In genomic region chr14:107845289-107846215, GRCm38 (mm10) we compare ENCODE assay signal across 29 mouse cellular contexts.
DNase-seq lines count a peak whose midpoint lies in the region; ATAC-seq and TF ChIP-seq lines count a peak whose summit lies in the region.
"Had no signal": no experiment of that assay in that cellular context is flagged by ENCODE, and none has a peak within 500 bp of the region (broad histone marks: within the 10 kb centered on the region; RNA-seq: fewer than 3 reads in every experiment).

No protein-coding gene starts in this region.

- no peaks in the 10 kb centered on the region for H3K36me3 ChIP-seq in forebrain, embryonic 11.5 days (ENCODE audit: control insufficient read depth, insufficient read depth, low read length)
- no peaks in the 10 kb centered on the region for H3K36me3 ChIP-seq in forebrain, embryonic 10.5 days (replicated peaks)
- H3K36me3 ChIP-seq in midbrain, embryonic 11.5 days (ENCODE audit: control insufficient read depth, insufficient read depth, low read length), result no peaks in the 10 kb centered on the region
- no peaks in the 10 kb centered on the region for H3K36me3 ChIP-seq in midbrain, postnatal 0 days (ENCODE audit: insufficient read depth, low read length)
- no peaks in the 10 kb centered on the region for H3K36me3 ChIP-seq in forebrain, embryonic 16.5 days (ENCODE audit: control insufficient read depth, insufficient read depth)
- no peaks in the 10 kb centered on the region for H3K36me3 ChIP-seq in intestine, postnatal 0 days (ENCODE audit: control insufficient read depth, insufficient read depth)
- H3K36me3 ChIP-seq: embryonic facial prominence, embryonic 10.5 days; embryonic facial prominence, embryonic 15.5 days; kidney, embryonic 15.5 days; limb, embryonic 13.5 days; liver, embryonic 12.5 days; stomach, embryonic 15.5 days had no signal

- no peak overlapping the region for H3K4me3 ChIP-seq in forebrain, embryonic 11.5 days (ENCODE audit: low read depth, low read length)
- no peak overlapping the region for H3K4me3 ChIP-seq in forebrain, embryonic 10.5 days
- no peak overlapping the region for H3K4me3 ChIP-seq in midbrain, embryonic 11.5 days (ENCODE audit: low read depth, low read length)
- H3K4me3 ChIP-seq in midbrain, postnatal 0 days (ENCODE audit: low read depth, low read length), result no peak overlapping the region
- H3K4me3 ChIP-seq in forebrain, embryonic 16.5 days (replicated peaks; ENCODE audit: low read length), result no peak overlapping the region
- no peak overlapping the region for H3K4me3 ChIP-seq in intestine, postnatal 0 days (ENCODE audit: low read depth, low read length)
- H3K4me3 ChIP-seq: embryonic facial prominence, embryonic 10.5 days; embryonic facial prominence, embryonic 15.5 days; gastrocnemius, adult 2 months; kidney, embryonic 15.5 days; limb, embryonic 13.5 days; liver, embryonic 12.5 days; stomach, embryonic 15.5 days had no signal

- DNase-seq in forebrain, embryonic 11.5 days (ENCODE audit: low spot score), result no peak
- no peak for DNase-seq in forebrain, embryonic 10.5 days (ENCODE audit: extremely low spot score, low spot score)
- DNase-seq in midbrain, embryonic 11.5 days (ENCODE audit: low spot score, missing footprints), result no peak
- DNase-seq in midbrain, postnatal 0 days (ENCODE audit: low spot score), result no peak
- no peak for DNase-seq in kidney, postnatal 4 days
- DNase-seq: adrenal gland, adult 2 months; adrenal gland, postnatal 36 days; cerebellum, adult 2 months; cerebellum, postnatal 25 days; gastrocnemius, adult 2 months; gastrocnemius, postnatal 36 days; heart, adult 18-20 months; kidney, adult 18-20 months; kidney, postnatal 36 days; liver, postnatal 0 days; lung, postnatal 36 days; right cerebral cortex, postnatal 25 days had no signal

- 38% methylated on average over 3 of the region's 3 CpGs for WGBS in forebrain, embryonic 11.5 days
- WGBS in forebrain, embryonic 10.5 days, result 79% methylated on average over 3 of the region's 3 CpGs
- WGBS in midbrain, embryonic 11.5 days, result 64% methylated on average over 3 of the region's 3 CpGs
- 27% methylated on average over 3 of the region's 3 CpGs for WGBS in midbrain, postnatal 0 days
- WGBS in forebrain, embryonic 16.5 days, result 8% methylated on average over 3 of the region's 3 CpGs
- WGBS in intestine, postnatal 0 days, result 80% methylated on average over 3 of the region's 3 CpGs

- H3K27me3 ChIP-seq in forebrain, embryonic 11.5 days (ENCODE audit: control insufficient read depth, insufficient read depth, low read length), result no peaks in the 10 kb centered on the region
- H3K27me3 ChIP-seq in forebrain, embryonic 10.5 days (ENCODE audit: poor library complexity, severe bottlenecking), result no peaks in the 10 kb centered on the region
- H3K27me3 ChIP-seq in midbrain, embryonic 11.5 days (ENCODE audit: control insufficient read depth, insufficient read depth, low read length), result no peaks in the 10 kb centered on the region
- no peaks in the 10 kb centered on the region for H3K27me3 ChIP-seq in midbrain, postnatal 0 days (ENCODE audit: insufficient read depth, low read length)
- no peaks in the 10 kb centered on the region for H3K27me3 ChIP-seq in forebrain, embryonic 16.5 days (replicated peaks; ENCODE audit: control insufficient read depth, insufficient read depth, low read length)
- H3K27me3 ChIP-seq in intestine, postnatal 0 days (replicated peaks; ENCODE audit: control insufficient read depth, insufficient read depth, low read length), result no peaks in the 10 kb centered on the region
- H3K27me3 ChIP-seq: CH12.LX; embryonic facial prominence, embryonic 15.5 days; kidney, embryonic 15.5 days; limb, embryonic 13.5 days; liver, embryonic 12.5 days; stomach, embryonic 15.5 days had no signal

- no peak overlapping the region for H3K27ac ChIP-seq in forebrain, embryonic 11.5 days (ENCODE audit: low read depth, low read length)
- no peak overlapping the region for H3K27ac ChIP-seq in forebrain, embryonic 10.5 days
- no peak overlapping the region for H3K27ac ChIP-seq in midbrain, embryonic 11.5 days (ENCODE audit: low read depth, low read length)
- H3K27ac ChIP-seq in midbrain, postnatal 0 days (ENCODE audit: low read depth, low read length), result no peak overlapping the region
- H3K27ac ChIP-seq in forebrain, embryonic 16.5 days (ENCODE audit: low read length), result no peak overlapping the region
- H3K27ac ChIP-seq in intestine, postnatal 0 days (ENCODE audit: low read depth, low read length), result no peak overlapping the region
- H3K27ac ChIP-seq: embryonic facial prominence, embryonic 10.5 days; embryonic facial prominence, embryonic 15.5 days; gastrocnemius, adult 2 months; kidney, embryonic 15.5 days; limb, embryonic 13.5 days; liver, embryonic 12.5 days; stomach, embryonic 15.5 days had no signal

- no peak for TF ChIP-seq CTCF in midbrain, postnatal 0 days (IDR thresholded peaks at IDR 0.05)
- TF ChIP-seq CTCF in intestine, postnatal 0 days (IDR thresholded peaks at IDR 0.05; ENCODE audit: low read depth), result no peak

- H3K9me3 ChIP-seq in forebrain, embryonic 11.5 days (ENCODE audit: control insufficient read depth, low read length), result no peaks in the 10 kb centered on the region
- H3K9me3 ChIP-seq in forebrain, embryonic 10.5 days, result no peaks in the 10 kb centered on the region
- no peaks in the 10 kb centered on the region for H3K9me3 ChIP-seq in midbrain, embryonic 11.5 days (ENCODE audit: control insufficient read depth, low read length)
- no peaks in the 10 kb centered on the region for H3K9me3 ChIP-seq in midbrain, postnatal 0 days (ENCODE audit: low read length)
- no peaks in the 10 kb centered on the region for H3K9me3 ChIP-seq in forebrain, embryonic 16.5 days (ENCODE audit: control insufficient read depth, low read length)
- H3K9me3 ChIP-seq in intestine, postnatal 0 days (ENCODE audit: control insufficient read depth), result no peaks in the 10 kb centered on the region
- H3K9me3 ChIP-seq: embryonic facial prominence, embryonic 10.5 days; embryonic facial prominence, embryonic 15.5 days; kidney, embryonic 15.5 days; limb, embryonic 13.5 days; liver, embryonic 12.5 days; stomach, embryonic 15.5 days had no signal

- no peak overlapping the region for H3K9ac ChIP-seq in forebrain, embryonic 11.5 days (ENCODE audit: low read length)
- no peak overlapping the region for H3K9ac ChIP-seq in midbrain, embryonic 11.5 days (ENCODE audit: low read length)
- H3K9ac ChIP-seq in midbrain, postnatal 0 days (replicated peaks; ENCODE audit: low read length, poor library complexity, severe bottlenecking), result no peak overlapping the region
- no peak overlapping the region for H3K9ac ChIP-seq in forebrain, embryonic 16.5 days (replicated peaks; ENCODE audit: low read depth, low read length)
- no peak overlapping the region for H3K9ac ChIP-seq in intestine, postnatal 0 days (ENCODE audit: low read depth, low read length)
- H3K9ac ChIP-seq: embryonic facial prominence, embryonic 15.5 days; kidney, embryonic 15.5 days; limb, embryonic 13.5 days; liver, embryonic 12.5 days; liver, postnatal 0 days; stomach, embryonic 15.5 days had no signal

- no peaks in the 10 kb centered on the region for H3K4me1 ChIP-seq in forebrain, embryonic 11.5 days (replicated peaks; ENCODE audit: control insufficient read depth, insufficient read depth, low read length)
- H3K4me1 ChIP-seq in forebrain, embryonic 10.5 days, result peaks cover 6% of the 10 kb centered on the region; the same call in 1 of the 2 replicates
- H3K4me1 ChIP-seq in midbrain, embryonic 11.5 days (ENCODE audit: control insufficient read depth, insufficient read depth, low read length), result no peaks in the 10 kb centered on the region
- H3K4me1 ChIP-seq in midbrain, postnatal 0 days (ENCODE audit: insufficient read depth, low read length), result no peaks in the 10 kb centered on the region
- H3K4me1 ChIP-seq in forebrain, embryonic 16.5 days (replicated peaks; ENCODE audit: control insufficient read depth, insufficient read depth, low read length), result no peaks in the 10 kb centered on the region
- H3K4me1 ChIP-seq in intestine, postnatal 0 days (replicated peaks; ENCODE audit: control insufficient read depth, insufficient read depth, low read length), result no peaks in the 10 kb centered on the region
- H3K4me1 ChIP-seq: embryonic facial prominence, embryonic 10.5 days; embryonic facial prominence, embryonic 15.5 days; kidney, embryonic 15.5 days; limb, embryonic 13.5 days; liver, embryonic 12.5 days; stomach, embryonic 15.5 days had no signal

- no peak overlapping the region for H3K4me2 ChIP-seq in forebrain, embryonic 11.5 days (ENCODE audit: low read depth, low read length, severe bottlenecking)
- H3K4me2 ChIP-seq in midbrain, embryonic 11.5 days, result no peak overlapping the region
- H3K4me2 ChIP-seq in midbrain, postnatal 0 days (ENCODE audit: low read depth, low read length, poor library complexity, severe bottlenecking), result no peak overlapping the region
- H3K4me2 ChIP-seq in forebrain, embryonic 16.5 days (ENCODE audit: low read length), result no peak overlapping the region
- no peak overlapping the region for H3K4me2 ChIP-seq in intestine, postnatal 0 days (replicated peaks; ENCODE audit: low read depth)
- H3K4me2 ChIP-seq: embryonic facial prominence, embryonic 15.5 days; heart, embryonic 11.5 days; kidney, embryonic 15.5 days; limb, embryonic 13.5 days; liver, embryonic 12.5 days; stomach, embryonic 15.5 days had no signal

- peak; percentile 84 for ATAC-seq in forebrain, embryonic 11.5 days (replicated peaks; ENCODE audit: low FRiP score)
- peak; percentile 67 for ATAC-seq in midbrain, embryonic 11.5 days (ENCODE audit: low FRiP score)
- no peak for ATAC-seq in midbrain, postnatal 0 days (ENCODE audit: low FRiP score)
- peak; percentile 97 for ATAC-seq in forebrain, embryonic 16.5 days
- ATAC-seq in intestine, postnatal 0 days, result no peak
- ATAC-seq: activated CD4-positive, CD25-positive, alpha-beta regulatory T cell, adult 4 months; inflammation-experienced regulatory T-cells, adult 6 months; liver, embryonic 12.5 days; liver, postnatal 0 days had no signal

Comparison
In these comparisons a context has a peak if more than half of its experiments do, and no peak if none do; other contexts are left out.
1. ATAC-seq: peak in forebrain, embryonic 11.5 days (single experiment), midbrain, embryonic 11.5 days (single experiment) and forebrain, embryonic 16.5 days (single experiment); none in midbrain, postnatal 0 days (single experiment) and intestine, postnatal 0 days (single experiment).